Mouse (Mus musculus): ENCODE measurements around the gene Rpl23.

DNA sequence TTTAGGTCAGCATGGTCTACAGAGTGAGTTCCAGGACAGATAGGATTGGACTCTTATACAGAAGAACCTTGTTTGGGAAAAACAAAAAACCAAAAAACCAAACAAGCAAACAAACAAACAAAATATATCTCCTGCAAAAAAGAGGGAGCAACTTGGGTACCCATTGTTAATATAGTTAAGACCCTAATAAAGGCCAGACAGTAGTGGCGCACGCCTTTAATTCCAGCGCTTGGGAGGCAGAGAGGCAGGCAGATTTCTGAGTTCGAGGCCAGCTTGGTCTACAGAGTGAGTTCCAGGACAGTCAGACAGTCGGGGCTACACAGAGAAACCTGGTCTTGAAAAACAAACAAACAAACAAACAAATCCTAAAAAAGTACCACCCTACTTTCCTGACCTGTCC, 7.5 kb upstream of the Rpl23 start:
- TF ChIP-seq CTCF (IDR thresholded peaks at IDR 0.05; ENCODE audit: extremely low read depth, insufficient read depth, insufficient read length, insufficient replicate concordance) (no peak), POLR2A (IDR thresholded peaks at IDR 0.05; ENCODE audit: low read depth, low read length) (no peak)

Measured in spleen, adult 2 months (tissue).